20 mouse cellular contexts compared by ENCODE assay signal in the genomic region with DNA sequence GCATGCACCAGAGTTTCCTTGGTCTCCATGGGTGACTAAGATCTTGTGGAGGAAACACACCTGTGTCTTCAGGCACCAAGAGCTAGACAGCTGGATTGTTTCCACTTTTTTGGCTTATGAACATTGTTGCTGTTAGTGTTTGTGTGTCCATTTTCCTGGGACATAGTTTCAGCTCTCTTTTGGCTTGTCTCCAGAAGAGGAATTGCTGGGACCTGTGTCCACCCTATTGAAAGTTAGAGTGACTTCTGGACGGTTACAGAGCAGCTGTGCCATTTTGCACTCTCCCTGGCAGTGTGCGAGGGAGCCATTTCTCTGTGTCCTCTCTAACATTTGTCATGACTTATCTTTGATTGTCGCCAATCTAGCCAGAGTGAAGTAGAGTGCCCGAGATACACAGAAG. TPM values are rescaled to one million over a fixed set of nuclear protein-coding genes. Genes with fewer than 3 reads are reported as not detected.
"Had no signal": no experiment of that assay in that cellular context is flagged by ENCODE, and none has a peak within 500 bp of the region (broad histone marks: within the 10 kb centered on the region; RNA-seq: fewer than 3 reads in every experiment).

No protein-coding gene starts in this region.

- H3K27ac ChIP-seq: kidney, postnatal 0 days; layer of hippocampus, adult 2 months; liver, embryonic 13.5 days; lung, embryonic 15.5 days; neural tube, embryonic 12.5 days; neural tube, embryonic 15.5 days; stomach, postnatal 0 days had no signal

- H3K9me3 ChIP-seq: liver, embryonic 13.5 days; lung, embryonic 15.5 days; megakaryocyte, embryonic 14.5 days; midbrain, embryonic 10.5 days; neural tube, embryonic 12.5 days; neural tube, embryonic 15.5 days had no signal

- H3K9ac ChIP-seq: liver, embryonic 13.5 days; lung, embryonic 15.5 days; neural tube, embryonic 12.5 days; neural tube, embryonic 15.5 days had no signal

- H3K36me3 ChIP-seq: liver, embryonic 13.5 days; lung, embryonic 15.5 days; midbrain, embryonic 10.5 days; neural tube, embryonic 12.5 days; neural tube, embryonic 15.5 days had no signal

- H3K4me3 ChIP-seq: layer of hippocampus, adult 2 months; liver, embryonic 13.5 days; lung, embryonic 15.5 days; megakaryocyte, embryonic 14.5 days; midbrain, embryonic 10.5 days; neural tube, embryonic 12.5 days; neural tube, embryonic 15.5 days had no signal

- DNase-seq: kidney, adult 2 months; kidney, postnatal 25 days; layer of hippocampus, adult 9-11 months; liver, embryonic 13.5 days; right cerebral cortex, adult 18-20 months; right cerebral cortex, postnatal 14 days; right cerebral cortex, postnatal 4 days; thymus, adult 2 months; thymus, postnatal 14 days; thymus, postnatal 4 days had no signal

- H3K4me2 ChIP-seq: liver, embryonic 13.5 days; lung, embryonic 15.5 days; neural tube, embryonic 12.5 days; neural tube, embryonic 15.5 days had no signal

- H3K27me3 ChIP-seq: lung, embryonic 15.5 days; megakaryocyte, embryonic 14.5 days had no signal

- ATAC-seq: intestine, postnatal 0 days had no signal

- H3K4me1 ChIP-seq: liver, embryonic 13.5 days; lung, embryonic 15.5 days; megakaryocyte, embryonic 14.5 days; neural tube, embryonic 15.5 days had no signal

RNA-seq across cellular contexts. Expression of gene Irx3, which starts 51.5 kb away (rescaled TPM):
- polyA plus RNA-seq: liver, embryonic 16.5 days had no signal
